Mouse (Mus musculus) layer of hippocampus, adult 11-12 months (tissue): ENCODE measurements at regions not wholly inside any gene's neighbourhood (a gene's known extent, or its start where the extent isn't known, plus 50 kb on each side); places are given as distances from the start of the nearest gene placed in this dataset.
A peak's percentile ranks its signal among the peaks of the same experiment; 100 is the strongest.
"Not testable (repeated sequence)": the region's sequence is repeated elsewhere in the genome, so short reads cannot be mapped to it uniquely, and the experiment has no call there.

Experiments
- DNase-seq: peaks from one replicate; pipeline ENCODE4 v3.0.0; 2022; ENCODE audit warnings: low spot score

- no peak for DNase-seq
These were observed 199.9 kb downstream of the Dph6 start for GRCm38 (mm10) chr2:114454901-114455300.

GRCm38 (mm10) chr2:114450185-114450584 lies 204.6 kb downstream of the Dph6 start:
- DNase-seq: no peak

- DNase-seq: no peak
These were observed 211.0 kb downstream of the Dph6 start for GRCm38 (mm10) chr2:114443801-114444200.

GRCm38 (mm10) chr2:114440943-114441342 lies 213.8 kb downstream of the Dph6 start:
- no peak for DNase-seq

- no peak for DNase-seq
These were observed 215.1 kb downstream of the Dph6 start for GRCm38 (mm10) chr2:114439668-114440067.

- DNase-seq: no peak
These were observed 216.7 kb downstream of the Dph6 start for GRCm38 (mm10) chr2:114438048-114438447.

GRCm38 (mm10) chr2:114427426-114428157 lies 226.3 kb upstream of the Zfp770 start:
- DNase-seq: peak; percentile 6

- DNase-seq: no peak
These were observed 218.1 kb upstream of the Zfp770 start for GRCm38 (mm10) chr2:114419346-114419745.

GRCm38 (mm10) chr2:114413013-114413412 lies 211.7 kb upstream of the Zfp770 start:
- no peak for DNase-seq

GRCm38 (mm10) chr2:114411940-114412715 lies 210.9 kb upstream of the Zfp770 start:
- DNase-seq: no peak

- no peak for DNase-seq
These were observed 209.4 kb upstream of the Zfp770 start for GRCm38 (mm10) chr2:114410717-114411116.

- DNase-seq: no peak
These were observed 208.3 kb upstream of the Zfp770 start for GRCm38 (mm10) chr2:114409542-114409941.

- no peak for DNase-seq
These were observed 206.1 kb upstream of the Zfp770 start for GRCm38 (mm10) chr2:114407408-114407807.

- DNase-seq: no peak
These were observed 183.3 kb upstream of the Zfp770 start for GRCm38 (mm10) chr2:114384566-114384965.

GRCm38 (mm10) chr2:114378844-114379533 lies 177.7 kb upstream of the Zfp770 start:
- no peak for DNase-seq

- no peak for DNase-seq
These were observed 172.2 kb upstream of the Zfp770 start for GRCm38 (mm10) chr2:114373476-114373875.

GRCm38 (mm10) chr2:114353876-114354275 lies 152.6 kb upstream of the Zfp770 start:
- not testable (repeated sequence) for DNase-seq

- DNase-seq: no peak
These were observed 139.5 kb upstream of the Zfp770 start for GRCm38 (mm10) chr2:114340578-114341293.

- no peak for DNase-seq
These were observed 100.5 kb upstream of the Zfp770 start for GRCm38 (mm10) chr2:114301746-114302145.

- DNase-seq: no peak
These were observed 93.8 kb upstream of the Zfp770 start for GRCm38 (mm10) chr2:114295110-114295509.

GRCm38 (mm10) chr2:114291387-114291786 lies 90.1 kb upstream of the Zfp770 start:
- DNase-seq: no peak

GRCm38 (mm10) chr2:114275536-114275935 lies 74.3 kb upstream of the Zfp770 start:
- DNase-seq: no peak
